Mouse (Mus musculus) gastrocnemius, adult 8-10 months (tissue): Measurements from ENCODE around the gene Lama1. TPM values are rescaled to one million over a fixed set of nuclear protein-coding genes. Genes with fewer than 3 reads are reported as not detected.

Source experiments
- DNase-seq, 2 experiments: peaks; one replicate each; pipeline ENCODE4 v3.0.0; 2022; ENCODE audit warnings: low spot score in 2 of 2
- total RNA-seq, 4 experiments: library from RNA; stranded (reverse); gene quantifications; 2 replicates each; pipeline ENCODE4 v1.2.4; 2022

Lama1 gene
- under 1 TPM; 0.05 to 0.38 (median 0.06) TPM for total RNA-seq

DNA sequence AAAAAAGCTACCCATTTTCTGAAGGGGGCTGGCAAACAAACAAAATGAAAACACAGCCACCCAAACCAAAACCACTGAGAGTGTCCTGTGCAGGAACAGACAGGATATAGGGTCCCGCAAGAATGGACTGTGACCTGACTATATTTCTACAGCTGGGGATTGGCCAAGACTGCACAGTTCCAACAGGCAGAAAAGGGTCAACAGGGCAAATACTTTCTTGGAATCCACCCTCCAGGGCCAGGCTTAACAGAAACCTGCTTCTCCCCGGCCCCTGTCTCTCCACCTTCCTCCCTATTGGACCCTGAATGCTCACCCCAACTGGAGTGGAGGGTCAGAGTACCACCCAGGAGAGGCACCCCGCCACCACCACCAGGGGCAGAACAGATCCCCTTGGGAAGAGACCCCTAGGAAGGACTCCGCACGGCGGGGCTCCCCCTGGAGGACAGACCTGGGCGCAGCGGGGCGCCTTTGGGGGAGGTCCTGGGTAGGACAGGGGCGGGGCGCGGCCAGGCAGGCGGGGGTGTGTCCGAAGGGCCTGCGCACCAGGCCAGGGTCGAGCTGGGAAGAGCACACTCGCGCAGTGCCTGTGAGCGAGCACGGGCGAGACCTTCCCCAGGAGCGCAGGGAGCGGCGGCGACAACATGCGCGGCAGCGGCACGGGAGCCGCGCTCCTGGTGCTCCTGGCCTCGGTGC, at the start of gene Lama1:
Lama1 (plus strand) TSS at position 566 of the 693 bp plus-strand sequence.
- DNase-seq = peak; percentile 11 to 27

DNA sequence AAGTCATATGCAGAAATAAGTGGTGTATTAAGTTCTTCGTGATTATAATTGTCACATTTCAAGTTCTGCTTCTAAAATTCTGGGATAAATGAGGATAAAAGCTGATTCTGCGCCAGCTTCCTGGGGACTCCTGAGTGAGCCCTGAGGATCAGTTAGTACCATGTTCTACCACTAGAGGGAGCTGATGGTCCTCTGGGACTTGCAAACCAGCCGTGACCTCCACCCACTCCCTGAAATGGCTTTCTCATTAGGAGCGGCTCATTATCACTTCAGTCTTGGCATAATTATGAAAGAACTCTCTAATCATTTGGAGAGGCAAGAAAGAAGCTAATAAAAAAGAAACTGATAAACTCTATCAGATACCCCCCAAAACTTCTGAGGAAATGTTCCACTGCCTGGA, 45.6 kb upstream of the Lama1 start:
- peak; percentile 18 to 26 for DNase-seq

DNA sequence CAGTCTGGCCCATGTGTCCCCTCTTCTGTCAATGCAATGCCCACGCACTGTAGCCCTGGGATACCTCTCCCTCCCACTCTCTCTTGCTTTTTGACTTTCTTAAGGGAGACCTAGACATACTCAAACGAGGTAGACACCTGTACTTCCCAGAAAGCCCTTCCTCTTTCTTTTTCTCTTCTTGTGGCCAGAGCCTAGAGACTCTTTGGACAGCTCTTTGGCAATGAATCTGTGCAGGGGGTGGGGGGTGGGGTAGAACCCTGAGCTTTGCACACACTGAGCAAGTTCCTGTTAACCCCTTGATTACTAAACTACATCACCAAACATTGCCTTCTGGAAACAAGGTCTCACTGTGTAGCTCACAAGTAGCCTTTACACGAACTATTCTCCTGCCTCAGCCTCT, 32.8 kb upstream of the Lama1 start:
- DNase-seq = no peak

DNA sequence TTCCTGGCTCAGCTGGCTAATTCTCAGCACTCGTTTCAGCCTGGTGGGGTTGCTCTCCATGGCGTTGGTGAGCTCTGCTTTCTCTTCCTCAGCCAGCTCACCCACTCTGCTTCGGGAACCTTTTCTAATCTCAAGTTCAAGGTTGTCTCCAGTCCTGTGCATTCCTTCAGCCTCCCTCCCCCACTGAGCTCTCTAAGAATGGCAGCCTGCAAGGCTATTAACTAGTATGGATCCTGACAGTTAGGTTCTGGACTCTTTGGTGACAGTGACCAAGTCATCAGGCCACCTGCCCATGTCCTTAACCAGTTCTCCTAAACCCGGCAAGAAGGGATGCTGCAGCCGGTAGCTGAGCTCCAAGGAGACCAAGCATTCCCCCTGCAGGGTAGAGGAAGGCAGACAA, 30.1 kb upstream of the Lama1 start:
- no peak for DNase-seq

DNA sequence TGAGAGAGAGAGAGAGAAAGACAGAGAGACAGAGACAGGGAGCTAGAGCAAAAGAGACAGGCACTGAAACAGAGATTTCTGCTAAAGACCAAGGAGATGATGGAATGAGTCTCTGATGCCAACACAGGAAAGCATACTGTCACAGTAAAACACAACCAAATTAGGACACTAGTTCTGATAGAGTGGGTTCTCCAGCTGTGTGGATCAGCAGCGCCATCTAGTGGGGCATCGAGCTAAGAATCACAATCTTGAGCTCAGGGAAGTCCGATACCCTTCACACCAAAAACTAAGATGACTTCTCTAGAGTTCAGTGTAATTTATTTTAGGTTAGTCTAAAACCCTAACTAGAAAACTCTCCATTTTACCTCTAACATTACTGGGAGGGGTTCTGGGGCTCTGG, 29.1 kb upstream of the Lama1 start:
- DNase-seq = peak; percentile 18 to 21

DNA sequence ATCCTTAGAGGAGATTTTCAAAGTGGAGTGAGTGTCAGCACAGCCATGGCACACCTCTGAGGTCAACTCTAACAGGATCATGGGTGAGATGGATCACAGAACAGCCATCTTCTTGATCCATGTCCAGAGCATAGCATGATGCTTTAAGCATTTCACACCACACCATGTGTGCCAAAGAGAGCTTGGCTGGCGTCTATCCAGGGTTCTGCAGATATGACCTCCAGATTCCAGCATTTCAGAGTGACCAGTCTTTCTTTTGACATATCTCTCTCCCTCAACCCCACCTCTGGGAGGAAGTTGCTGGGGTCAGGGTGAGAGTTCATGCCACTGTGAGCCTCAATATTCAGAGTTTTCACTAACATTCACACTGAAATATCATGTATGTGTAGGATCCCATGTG, 18.5 kb upstream of the Lama1 start:
- DNase-seq = no peak

DNA sequence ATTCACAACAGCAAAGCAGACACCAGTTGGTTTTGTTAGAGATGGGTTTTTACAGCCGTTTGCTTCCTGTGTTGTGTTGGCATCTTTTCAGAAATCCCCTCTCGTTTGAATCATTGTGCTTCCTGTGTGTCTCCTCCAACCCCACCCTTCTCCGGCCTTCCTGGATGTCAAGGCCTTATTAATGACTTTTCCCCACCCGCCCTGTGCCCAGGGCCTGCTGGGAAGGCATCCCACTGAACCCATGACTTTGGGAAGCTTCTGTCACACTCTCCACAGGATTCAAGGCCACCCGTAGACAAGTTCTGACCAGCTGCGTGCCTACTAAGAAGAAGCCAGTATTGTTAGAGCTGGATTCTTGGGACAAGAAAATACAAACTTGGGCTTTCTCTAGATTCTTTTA, 16.0 kb upstream of the Lama1 start:
- DNase-seq = no peak

DNA sequence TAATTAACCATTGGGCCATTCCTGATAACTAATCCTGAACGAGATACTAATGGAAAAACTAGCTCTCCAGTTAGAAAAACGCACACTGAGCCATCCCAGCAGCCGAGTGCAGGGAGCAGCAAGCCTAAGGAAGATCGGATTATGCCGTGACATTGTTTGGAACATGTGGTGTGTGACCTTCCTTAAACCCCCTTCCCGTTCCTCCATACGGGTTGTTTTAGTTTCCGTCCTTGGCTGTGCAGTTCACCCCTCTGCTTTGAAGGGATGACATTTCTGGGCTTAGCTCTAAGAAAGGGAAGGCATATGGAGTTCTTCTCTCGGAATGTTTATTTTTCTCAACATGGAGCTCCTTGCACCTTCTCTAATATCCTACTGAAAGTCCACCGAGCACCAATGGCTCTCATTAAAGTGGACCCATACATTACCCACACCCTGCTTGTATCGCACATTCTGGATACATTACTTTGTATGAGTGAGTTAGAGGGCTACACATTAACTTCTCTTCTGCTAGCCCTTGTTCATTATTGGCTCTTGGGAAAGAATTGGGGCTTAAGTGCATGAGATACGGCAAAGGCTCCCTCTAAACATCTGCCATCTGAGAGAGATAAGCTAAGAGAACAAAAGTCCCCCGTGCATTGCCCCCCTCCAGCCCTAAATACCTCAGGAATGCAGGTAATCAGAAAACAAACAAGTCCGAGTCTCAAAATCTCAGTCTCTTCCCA, 11.9 kb upstream of the Lama1 start:
- DNase-seq = no peak

DNA sequence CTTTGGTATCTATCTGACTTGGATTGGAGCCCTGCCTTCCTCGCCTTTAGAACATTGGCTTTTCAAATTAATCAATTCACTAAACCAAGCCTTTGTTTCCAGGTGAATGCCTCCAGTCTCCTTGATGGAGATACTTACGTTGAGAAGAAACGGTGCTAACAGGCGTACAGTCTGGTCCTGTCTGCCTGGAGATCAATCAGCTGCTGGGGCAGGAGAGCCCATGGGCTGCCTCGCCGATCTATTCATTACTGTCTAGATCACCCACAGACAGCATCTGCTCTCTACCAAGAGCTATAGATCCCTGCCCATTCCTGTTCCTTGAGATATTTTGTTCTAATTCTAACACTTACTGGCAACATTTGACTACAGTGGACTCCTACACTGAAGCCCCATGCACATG, 9.6 kb upstream of the Lama1 start:
- no peak for DNase-seq

DNA sequence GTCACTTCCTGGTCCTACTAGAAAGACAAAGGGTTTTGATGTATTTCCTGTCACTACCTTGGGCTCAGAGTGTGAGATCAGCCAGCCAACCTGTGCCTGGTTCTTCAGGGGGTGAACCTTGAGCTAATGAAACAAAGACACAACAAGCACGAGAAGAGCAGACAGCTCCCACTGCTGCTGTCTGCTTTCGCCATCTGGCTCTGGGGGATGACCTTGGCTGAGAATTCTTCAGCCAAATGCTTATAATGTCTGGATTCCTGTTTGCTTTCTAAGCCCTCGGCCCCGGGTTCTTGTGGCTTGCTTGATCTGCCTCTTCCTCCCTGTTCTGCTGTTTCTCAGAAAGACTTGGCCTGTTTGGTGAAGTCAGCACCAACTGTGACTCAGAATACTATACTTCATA, 6.4 kb upstream of the Lama1 start:
- DNase-seq = no peak

DNA sequence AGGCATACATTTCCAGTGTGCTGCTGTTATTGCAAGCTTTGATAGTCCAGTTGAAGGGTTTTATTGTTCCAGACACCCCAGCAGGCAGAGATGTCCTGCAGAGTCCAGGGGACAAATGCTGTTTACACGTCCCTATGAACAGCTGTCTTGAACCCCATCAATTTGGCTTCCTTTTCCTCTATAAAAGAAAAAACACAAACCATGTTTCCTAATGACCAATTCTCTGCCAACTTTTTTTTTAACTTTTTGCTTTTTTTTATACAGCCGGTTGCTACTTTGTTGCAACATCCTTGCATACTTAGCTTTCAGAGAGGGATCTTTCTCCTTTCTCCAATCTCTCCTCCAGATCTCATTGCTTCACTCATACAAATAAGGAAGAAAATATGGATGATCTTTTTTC, 4.4 kb upstream of the Lama1 start:
- no peak for DNase-seq

DNA sequence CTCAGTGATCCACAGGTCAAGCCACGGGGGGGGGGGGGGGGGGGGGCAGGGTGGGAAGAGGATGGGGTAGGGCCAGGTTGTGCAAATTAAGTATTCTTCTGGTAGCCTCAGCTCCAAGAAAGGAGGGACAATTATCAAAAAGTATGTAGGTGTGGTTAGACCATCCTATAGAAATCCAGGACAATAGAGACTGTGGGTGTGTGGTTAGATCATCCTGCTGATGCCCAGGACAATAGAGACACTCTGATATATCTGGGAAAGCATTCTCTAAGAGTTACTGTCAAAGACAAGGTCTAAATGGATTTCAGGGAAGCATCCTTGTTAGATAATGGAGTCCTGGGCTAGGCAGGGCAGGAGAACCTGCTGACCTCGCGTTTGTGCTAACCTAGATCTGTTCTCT, 3.2 kb upstream of the Lama1 start:
- no peak for DNase-seq

DNA sequence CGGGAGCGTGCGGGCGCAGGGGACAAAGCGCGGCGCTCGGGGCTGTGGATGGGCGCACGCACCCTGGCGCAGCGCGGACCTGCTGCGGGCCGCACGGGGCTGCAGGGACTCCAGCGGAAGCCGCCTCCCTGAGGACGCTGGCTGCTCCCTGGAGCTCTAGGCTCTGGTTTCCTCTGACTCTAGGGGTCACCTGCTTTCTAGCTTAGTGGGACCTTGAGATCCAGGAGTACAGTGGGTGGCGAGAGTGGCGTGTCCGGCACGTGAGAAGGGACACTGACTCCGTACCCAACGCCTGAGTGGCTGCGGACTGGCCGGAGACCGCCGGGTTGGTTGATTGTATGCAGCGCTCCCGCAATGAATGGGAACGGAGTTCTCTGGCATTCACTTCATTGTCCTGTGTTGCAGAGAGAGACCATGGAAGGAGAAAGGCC, 417 bp downstream of the Lama1 start:
- no peak for DNase-seq

DNA sequence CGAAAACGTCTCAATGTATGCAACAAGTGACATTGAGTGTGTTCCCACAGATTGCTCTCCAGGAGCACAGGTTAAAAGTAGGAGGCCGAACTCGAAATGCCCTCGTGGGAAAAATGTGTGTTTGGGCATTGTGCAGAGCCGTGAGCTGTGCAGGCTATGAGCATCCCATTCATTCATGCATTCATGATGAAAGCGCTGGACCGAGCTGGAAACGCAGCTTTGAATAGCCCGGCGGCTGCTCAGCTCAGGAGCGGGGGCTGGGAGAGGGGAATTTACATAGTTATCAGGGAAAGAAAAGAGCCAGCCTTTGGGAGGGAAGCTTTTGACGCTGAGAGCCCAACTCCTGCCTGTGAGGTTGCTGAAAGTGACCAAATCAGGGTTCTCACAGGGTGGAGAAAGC, 1.2 kb downstream of the Lama1 start:
- no peak for DNase-seq

DNA sequence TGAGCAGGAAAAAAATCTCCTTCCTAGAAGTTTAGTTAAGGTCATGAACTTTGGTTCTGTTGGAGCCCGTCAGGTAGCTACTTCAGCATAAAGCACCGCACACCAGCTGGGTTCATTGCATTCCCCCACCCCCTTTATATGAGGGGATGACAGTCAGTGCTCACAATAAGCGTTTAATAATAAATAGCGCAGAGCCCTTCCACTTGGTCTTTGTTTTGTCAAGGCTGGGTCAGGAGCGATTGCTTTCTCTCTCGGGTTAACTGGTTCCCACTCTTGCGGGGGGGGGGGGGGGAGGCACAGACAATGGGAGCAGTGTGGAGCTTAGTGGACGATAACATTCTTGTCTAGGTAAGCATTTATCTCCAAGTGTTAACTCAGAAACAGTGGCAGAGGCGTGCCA, 4.7 kb downstream of the Lama1 start:
- no peak for DNase-seq

DNA sequence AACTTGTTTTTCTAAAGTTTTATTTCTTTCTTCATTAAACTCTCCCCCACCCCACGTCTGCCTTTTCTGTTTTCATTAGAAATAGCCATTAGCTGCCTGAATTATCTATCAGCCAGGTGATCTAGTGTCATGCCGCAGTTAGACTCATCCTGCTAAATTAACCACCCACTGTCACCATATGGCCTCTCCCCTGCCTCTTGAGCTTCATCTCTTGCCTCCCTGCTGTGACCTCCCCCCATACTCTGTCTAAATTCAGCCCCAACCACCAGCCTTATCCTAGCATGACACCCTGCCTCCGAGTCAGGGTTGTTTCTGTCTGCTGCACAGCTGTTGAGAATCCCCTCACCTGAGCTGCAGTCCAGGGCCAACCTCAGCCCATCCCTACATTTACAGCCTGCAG, 5.9 kb downstream of the Lama1 start:
- no peak for DNase-seq

DNA sequence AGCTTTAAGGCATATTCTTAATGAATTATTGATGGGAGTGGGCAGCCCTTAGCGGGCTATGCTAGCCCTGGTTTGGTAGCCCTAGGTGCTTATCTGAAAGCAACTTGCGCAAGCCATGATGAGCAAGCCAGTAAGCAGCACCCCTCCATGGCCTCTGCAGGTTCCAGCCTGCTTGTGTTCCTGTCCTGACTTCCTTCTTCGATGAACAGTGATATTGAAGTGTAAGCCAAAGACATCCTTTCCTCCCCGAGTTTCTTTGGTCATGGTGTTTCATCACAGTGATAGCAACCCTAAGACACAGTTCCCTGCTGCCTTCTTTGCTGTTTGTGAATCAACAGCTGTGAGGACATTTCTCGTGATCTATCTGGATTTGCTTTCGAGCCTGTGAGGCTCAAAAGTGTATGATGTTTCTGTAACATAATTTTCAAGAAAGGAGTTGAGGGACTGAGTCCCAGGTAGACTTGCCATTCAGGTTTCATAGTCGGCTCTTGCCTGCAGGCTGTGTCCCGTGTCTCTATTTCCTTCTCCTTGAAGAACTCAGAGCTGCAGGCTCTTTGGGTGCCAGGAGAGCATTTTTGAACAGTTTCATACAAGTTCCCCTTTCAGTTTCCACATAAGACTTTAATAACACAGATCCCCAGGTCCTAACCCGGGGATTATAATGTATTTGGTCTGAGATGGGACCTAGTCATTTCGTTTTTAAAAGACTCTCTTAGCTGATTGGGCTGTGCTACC, 8.1 kb downstream of the Lama1 start:
- no peak for DNase-seq

DNA sequence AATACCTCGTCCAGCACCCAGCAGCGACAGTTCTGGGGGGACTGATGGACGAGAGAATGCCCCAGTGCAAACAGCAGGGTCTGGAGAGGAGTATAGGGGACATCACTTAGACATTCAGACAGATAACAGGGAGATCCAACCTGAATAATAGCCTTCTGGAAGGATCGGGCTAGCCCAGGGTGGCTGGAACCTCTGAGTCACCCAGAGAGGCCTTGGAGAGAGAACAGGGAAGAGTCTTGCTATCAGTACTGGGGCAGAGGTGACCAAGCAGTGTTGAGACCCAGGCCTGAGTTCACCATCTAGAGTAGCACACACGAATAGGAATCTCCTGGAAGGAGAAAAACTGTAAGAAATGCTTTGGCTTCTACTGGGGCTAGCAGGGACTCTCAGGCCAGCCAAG, 9.3 kb downstream of the Lama1 start:
- DNase-seq = no peak

DNA sequence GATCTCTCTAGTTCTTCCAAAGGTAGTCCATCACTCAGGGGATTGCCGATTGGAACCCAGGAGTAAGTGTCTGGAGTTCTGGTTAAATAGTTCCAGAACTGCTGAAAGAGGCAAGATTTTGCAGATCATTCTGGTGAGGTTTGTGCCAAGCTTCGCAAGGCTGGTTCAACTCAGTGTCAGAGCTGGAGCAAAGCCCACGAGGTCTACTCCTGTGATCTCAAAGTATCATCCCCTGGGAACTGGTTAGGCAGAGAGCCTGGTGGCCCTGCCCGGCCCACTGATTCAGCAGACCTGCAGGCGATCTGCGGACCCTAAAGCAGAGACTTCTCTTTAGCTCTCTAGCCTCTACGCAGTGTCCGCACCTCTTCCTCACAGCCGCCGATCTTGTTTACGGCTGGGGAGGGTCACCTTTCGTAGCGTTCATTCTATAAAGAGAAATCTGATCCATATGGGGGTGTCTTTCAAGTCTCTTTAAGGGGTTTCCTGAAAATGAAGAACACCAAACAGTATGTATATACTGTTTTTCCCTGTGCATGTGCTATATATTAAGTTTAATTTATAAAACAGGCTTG, 10.8 kb downstream of the Lama1 start:
- DNase-seq = no peak

DNA sequence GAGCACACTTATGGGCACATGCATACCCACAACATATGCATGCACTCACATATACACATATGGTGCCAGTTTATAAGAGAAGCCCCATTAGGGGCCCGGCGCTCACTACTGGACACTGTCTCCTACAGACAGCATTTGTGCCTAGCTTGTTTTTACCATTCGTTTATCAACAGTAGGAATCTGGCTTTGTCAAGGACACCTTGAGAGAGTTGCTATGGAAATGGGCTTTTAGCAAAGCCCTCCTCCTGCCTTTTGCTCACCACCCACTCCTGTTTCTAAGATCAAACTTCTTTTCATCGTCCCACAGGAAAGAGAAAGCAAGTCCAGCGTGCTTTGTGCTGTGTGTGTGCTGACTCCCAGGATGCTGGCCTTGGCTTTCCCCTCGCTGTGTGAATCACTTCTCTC, 13.3 kb downstream of the Lama1 start:
- DNase-seq = no peak

DNA sequence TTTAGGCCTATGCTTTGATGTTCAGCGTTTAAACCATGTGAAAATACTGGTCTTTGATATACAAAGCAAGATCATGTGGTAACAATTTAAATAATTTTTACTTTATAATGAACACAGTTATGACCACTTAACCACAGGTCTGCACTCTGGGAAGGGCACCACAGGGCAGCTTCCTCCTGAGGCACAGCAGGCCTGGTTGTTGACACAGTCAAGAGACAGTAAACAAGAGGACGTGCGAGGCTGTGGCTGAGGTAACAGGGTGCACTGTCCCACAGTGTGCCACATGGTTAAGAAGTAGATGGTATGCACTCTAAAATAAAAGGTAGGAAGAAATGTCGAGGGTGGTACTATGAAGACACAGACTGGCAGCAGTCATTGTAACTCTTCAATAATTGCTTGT, 14.3 kb downstream of the Lama1 start:
- no peak for DNase-seq

DNA sequence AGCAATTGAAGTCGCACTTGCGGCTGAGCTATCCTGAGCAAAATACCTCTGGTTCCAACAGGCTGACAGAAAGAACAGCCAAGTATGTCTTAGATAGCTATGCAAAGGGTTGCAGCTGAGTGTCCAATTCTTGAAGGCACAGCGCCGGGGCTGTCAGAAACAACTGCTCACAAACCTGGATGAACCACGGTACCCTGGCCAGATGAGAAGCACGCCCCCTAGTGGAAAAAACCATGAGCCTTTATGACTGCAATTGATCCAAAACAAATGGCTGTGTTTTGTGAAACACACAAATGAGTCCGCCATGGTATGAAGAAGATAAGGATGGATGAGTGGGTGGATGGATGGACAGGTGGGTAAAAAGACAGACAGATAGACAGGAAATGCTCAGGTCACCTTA, 15.9 kb downstream of the Lama1 start:
- DNase-seq = no peak
